Mouse (Mus musculus): ENCODE measurements around the gene Adprhl2.

The Adprhl2 gene

GRCm38 (mm10) chr4:126306058-126306457, 15.4 kb downstream of the Adprhl2 start:
- 89% methylated on average over 6 of the region's 6 CpGs for WGBS

GRCm38 (mm10) chr4:126305428-126305827, 16.1 kb downstream of the Adprhl2 start:
- 83% methylated on average over 1 of the region's 1 CpGs for WGBS

GRCm38 (mm10) chr4:126303877-126304276, 17.6 kb downstream of the Adprhl2 start:
- WGBS = 58% methylated on average over 4 of the region's 4 CpGs

- WGBS = 26% methylated on average over 27 of the region's 27 CpGs
These were observed 19.8 kb downstream of the Adprhl2 start for GRCm38 (mm10) chr4:126301584-126302309.

- WGBS = 3% methylated on average over 46 of the region's 50 CpGs
These were observed 20.5 kb downstream of the Adprhl2 start for GRCm38 (mm10) chr4:126300916-126301583.

- 2% methylated on average over 34 of the region's 34 CpGs for WGBS
These were observed 24.8 kb downstream of the Adprhl2 start for GRCm38 (mm10) chr4:126296617-126297101.

GRCm38 (mm10) chr4:126295937-126296336, 25.6 kb downstream of the Adprhl2 start:
- 54% methylated on average over 4 of the region's 4 CpGs for WGBS

- whole genome bisulfite sequencing = 89% methylated on average over 6 of the region's 6 CpGs
These were observed 26.4 kb downstream of the Adprhl2 start for GRCm38 (mm10) chr4:126295152-126295551.

- WGBS = 46% methylated on average over 13 of the region's 13 CpGs
These were observed 30.3 kb downstream of the Adprhl2 start for GRCm38 (mm10) chr4:126291196-126291595.

GRCm38 (mm10) chr4:126290314-126290713, 31.2 kb downstream of the Adprhl2 start:
- WGBS = 91% methylated on average over 8 of the region's 8 CpGs

GRCm38 (mm10) chr4:126288085-126288666, 33.3 kb downstream of the Adprhl2 start:
- WGBS = 59% methylated on average over 17 of the region's 17 CpGs

GRCm38 (mm10) chr4:126287302-126287995, 34.1 kb downstream of the Adprhl2 start:
- 37% methylated on average over 11 of the region's 11 CpGs for WGBS

GRCm38 (mm10) chr4:126286492-126286891, 35.0 kb downstream of the Adprhl2 start, which contains the start of gene Col8a2:
Col8a2 (plus strand) TSS chr4:126286793.
- WGBS = 3% methylated on average over 37 of the region's 42 CpGs

GRCm38 (mm10) chr4:126283582-126283981, 37.9 kb downstream of the Adprhl2 start:
- WGBS = 92% methylated on average over 8 of the region's 8 CpGs

- WGBS = 86% methylated on average over 9 of the region's 9 CpGs
These were observed 39.8 kb downstream of the Adprhl2 start for GRCm38 (mm10) chr4:126281706-126282105.

- WGBS = 77% methylated on average over 9 of the region's 9 CpGs
These were observed 42.5 kb downstream of the Adprhl2 start for GRCm38 (mm10) chr4:126278961-126279360.

- WGBS = 44% methylated on average over 9 of the region's 9 CpGs
These were observed 43.0 kb downstream of the Adprhl2 start for GRCm38 (mm10) chr4:126278565-126278915.

- WGBS = 27% methylated on average over 13 of the region's 13 CpGs
These were observed 43.5 kb downstream of the Adprhl2 start for GRCm38 (mm10) chr4:126277906-126278564.

- WGBS = 65% methylated on average over 13 of the region's 13 CpGs
These were observed 45.8 kb downstream of the Adprhl2 start for GRCm38 (mm10) chr4:126275681-126276131.

GRCm38 (mm10) chr4:126275081-126275480, 46.4 kb downstream of the Adprhl2 start:
- WGBS = 89% methylated on average over 4 of the region's 4 CpGs

GRCm38 (mm10) chr4:126273753-126274152, 47.8 kb downstream of the Adprhl2 start:
- 57% methylated on average over 13 of the region's 13 CpGs for WGBS
